Mouse (Mus musculus) limb, embryonic 15.5 days (tissue): ENCODE data around the gene Itpr1. TPM values are rescaled to one million over a fixed set of nuclear protein-coding genes. Genes with fewer than 3 reads are reported as not detected.

ENCODE experiments used
- ATAC-seq: fragments of 200-750 bp; cut with Nextera tagmentation; 2 replicates; pipeline ENCODE4 v1.8.0; 2017; ENCODE audit warnings: low read depth, moderate TSS enrichment; ENCODE audit not compliant: insufficient number of reproducible peaks, low FRiP score, low TSS enrichment
- H3K27ac ChIP-seq: fragments of 300-500 bp; sonication (generic); 2 replicates; pipeline ENCODE4 v1.5.1; 2015; ENCODE audit warnings: moderate library complexity, mild to moderate bottlenecking, inconsistent platforms
- H3K27me3 ChIP-seq: fragments of 300-500 bp; sonication (generic); 2 replicates; pipeline ENCODE4 v1.6.1; 2015; ENCODE audit warnings: inconsistent platforms
- H3K36me3 ChIP-seq: fragments of 300-500 bp; sonication (generic); 2 replicates; pipeline ENCODE4 v1.6.1; 2015; ENCODE audit warnings: inconsistent platforms
- H3K4me1 ChIP-seq: fragments of 300-500 bp; sonication (generic); 2 replicates; pipeline ENCODE4 v1.6.1; 2015; ENCODE audit warnings: inconsistent platforms
- H3K4me2 ChIP-seq: fragments of 300-500 bp; sonication (generic); 2 replicates; pipeline ENCODE4 v1.6.1; 2015; ENCODE audit warnings: mild to moderate bottlenecking, inconsistent platforms
- H3K4me3 ChIP-seq: fragments of 300-500 bp; sonication (generic); 2 replicates; pipeline ENCODE4 v1.5.1; 2015; ENCODE audit warnings: mild to moderate bottlenecking, inconsistent platforms
- H3K9ac ChIP-seq: fragments of 300-500 bp; sonication (generic); 2 replicates; pipeline ENCODE4 v1.6.1; 2015; ENCODE audit warnings: inconsistent platforms
- H3K9me3 ChIP-seq: fragments of 300-500 bp; sonication (generic); 2 replicates; pipeline ENCODE4 v1.6.1; 2016; ENCODE audit warnings: inconsistent platforms
- WGBS: fragments of 180-500 bp; shearing (Covaris S2); methylation state at CpG from one replicate; pipeline ENCODE4 v1.1.7; 2015; 5-methylcytosine and 5-hydroxymethylcytosine counted together
- polyA plus RNA-seq: library from polyadenylated mRNA; unstranded; fragments of >200 nt; fragmentation: Nextera tagmentation; extraction: Ambion mirVana; gene quantifications from 2 replicates; pipeline ENCODE4 v1.2.1, GENCODE M21; 2015

The Itpr1 gene
- polyA plus RNA-seq, 1 experiment from 2014 or later = 9.0 TPM

- no peak overlapping the region for H3K9ac ChIP-seq
- no peak overlapping the region for H3K4me2 ChIP-seq
- H3K4me1 ChIP-seq = no peaks in the 10 kb centered on the region
- WGBS = 80% methylated on average over 3 of the region's 3 CpGs
- no peaks in the 10 kb centered on the region for H3K9me3 ChIP-seq
- ATAC-seq = no peak
- no peak overlapping the region for H3K27ac ChIP-seq
- no peaks in the 10 kb centered on the region for H3K27me3 ChIP-seq
- H3K4me3 ChIP-seq = no peak overlapping the region
- peaks cover 35% of the 10 kb centered on the region for H3K36me3 ChIP-seq
Measured at GRCm38 (mm10) chr6:108379041-108379440, 166.1 kb downstream of the Itpr1 start.

DNA sequence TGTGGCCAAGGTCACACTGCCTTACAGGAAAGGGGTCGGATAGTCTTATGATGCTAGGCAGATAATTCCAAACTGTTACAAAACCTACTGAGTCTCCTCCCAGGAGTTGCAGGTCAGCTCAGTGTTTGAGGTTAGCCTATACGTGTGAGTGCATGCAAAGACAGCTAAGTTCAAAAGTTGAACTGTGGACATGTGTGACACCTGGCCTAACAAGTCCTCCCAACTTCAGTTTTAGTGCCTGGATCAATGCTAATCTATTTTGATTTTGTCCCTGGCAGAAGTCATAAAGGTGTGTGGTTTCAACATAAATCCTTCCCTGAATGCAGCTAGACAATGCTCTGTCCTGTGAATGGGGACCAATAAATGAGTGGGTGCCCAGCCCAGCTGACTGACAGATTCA is 167.3 kb downstream of the Itpr1 start:
- H3K9ac ChIP-seq = no peak overlapping the region
- no peak overlapping the region for H3K4me2 ChIP-seq
- H3K4me3 ChIP-seq = no peak overlapping the region
- no peak for ATAC-seq
- no peaks in the 10 kb centered on the region for H3K9me3 ChIP-seq
- WGBS = 69% methylated on average over 2 of the region's 2 CpGs
- H3K36me3 ChIP-seq = peaks cover 35% of the 10 kb centered on the region
- H3K4me1 ChIP-seq = no peaks in the 10 kb centered on the region
- no peak overlapping the region for H3K27ac ChIP-seq
- H3K27me3 ChIP-seq = no peaks in the 10 kb centered on the region

DNA sequence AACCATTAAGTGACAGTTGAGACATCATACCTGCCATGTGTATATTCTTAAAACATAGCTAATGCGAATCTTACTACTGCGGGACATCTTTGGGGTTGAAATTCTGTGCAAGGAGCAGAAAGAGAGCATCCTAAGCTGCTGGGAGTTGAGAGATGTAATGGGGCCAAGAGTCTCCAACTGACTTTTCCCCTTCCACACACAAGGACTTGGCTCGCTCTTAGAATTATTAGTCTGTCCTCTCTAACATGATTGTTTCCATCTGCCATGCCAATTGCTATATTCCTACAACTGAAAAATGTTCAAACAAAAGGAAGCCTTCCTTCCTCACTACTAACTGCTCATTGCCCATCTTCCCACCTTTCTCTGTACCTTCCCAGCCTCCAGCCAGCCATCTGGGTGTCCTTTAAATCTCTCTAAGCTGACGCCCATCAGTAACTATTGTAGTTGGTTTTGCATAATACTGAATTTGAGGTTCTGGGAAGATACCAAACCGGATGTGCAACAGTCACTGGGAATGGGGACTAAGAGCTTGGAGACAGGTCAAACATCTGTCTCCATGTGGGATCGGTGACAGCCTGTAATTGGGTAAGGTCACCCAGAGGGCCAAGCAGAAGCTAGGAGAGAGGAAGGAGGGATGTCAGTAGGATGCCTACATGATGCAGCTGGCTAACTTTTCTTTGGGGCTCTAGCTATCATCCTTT is 177.9 kb downstream of the Itpr1 start:
- ATAC-seq = no peak
- H3K4me2 ChIP-seq = no peak overlapping the region
- H3K36me3 ChIP-seq = peaks cover 30% of the 10 kb centered on the region
- no peaks in the 10 kb centered on the region for H3K27me3 ChIP-seq
- 79% methylated on average over 6 of the region's 6 CpGs for WGBS
- no peak overlapping the region for H3K4me3 ChIP-seq
- H3K9me3 ChIP-seq = no peaks in the 10 kb centered on the region
- H3K27ac ChIP-seq = no peak overlapping the region
- no peak overlapping the region for H3K9ac ChIP-seq
- no peaks in the 10 kb centered on the region for H3K4me1 ChIP-seq

GRCm38 (mm10) chr6:108393131-108393530 is 180.2 kb downstream of the Itpr1 start:
- Histone ChIP-seq H3K27me3 (no peaks in the 10 kb centered on the region), H3K36me3 (peaks cover 34% of the 10 kb centered on the region), H3K4me2 (no peak overlapping the region), H3K4me3 (no peak overlapping the region), H3K4me1 (no peaks in the 10 kb centered on the region), H3K9ac (no peak overlapping the region), H3K27ac (no peak overlapping the region), H3K9me3 (no peaks in the 10 kb centered on the region)
- no peak for ATAC-seq
- WGBS = 62% methylated on average over 8 of the region's 8 CpGs

DNA sequence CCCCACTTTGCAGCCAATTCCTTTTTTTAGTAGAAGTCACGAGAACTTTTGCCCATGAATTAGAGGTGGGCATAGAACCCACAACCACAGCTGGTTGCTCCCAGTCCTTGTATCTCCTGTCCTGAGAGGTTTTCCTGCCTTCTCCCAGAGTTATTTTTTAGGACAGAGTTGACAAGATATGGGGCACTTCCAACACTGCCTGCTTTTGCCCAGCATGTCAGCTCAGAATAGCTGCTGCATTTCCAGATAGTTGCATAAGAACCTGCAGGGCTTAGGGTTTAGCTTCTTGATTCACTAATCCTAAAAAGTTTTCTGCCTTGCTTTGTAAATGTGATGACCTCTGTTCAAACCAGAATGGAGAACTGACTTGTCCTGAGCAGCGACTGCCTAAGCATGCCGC is 185.1 kb downstream of the Itpr1 start:
- H3K4me3 ChIP-seq = no peak overlapping the region
- no peak overlapping the region for H3K27ac ChIP-seq
- ATAC-seq = no peak
- no peaks in the 10 kb centered on the region for H3K4me1 ChIP-seq
- no peaks in the 10 kb centered on the region for H3K27me3 ChIP-seq
- no peaks in the 10 kb centered on the region for H3K9me3 ChIP-seq
- peaks cover 41% of the 10 kb centered on the region for H3K36me3 ChIP-seq
- H3K4me2 ChIP-seq = no peak overlapping the region
- 90% methylated on average over 3 of the region's 3 CpGs for WGBS
- no peak overlapping the region for H3K9ac ChIP-seq

DNA sequence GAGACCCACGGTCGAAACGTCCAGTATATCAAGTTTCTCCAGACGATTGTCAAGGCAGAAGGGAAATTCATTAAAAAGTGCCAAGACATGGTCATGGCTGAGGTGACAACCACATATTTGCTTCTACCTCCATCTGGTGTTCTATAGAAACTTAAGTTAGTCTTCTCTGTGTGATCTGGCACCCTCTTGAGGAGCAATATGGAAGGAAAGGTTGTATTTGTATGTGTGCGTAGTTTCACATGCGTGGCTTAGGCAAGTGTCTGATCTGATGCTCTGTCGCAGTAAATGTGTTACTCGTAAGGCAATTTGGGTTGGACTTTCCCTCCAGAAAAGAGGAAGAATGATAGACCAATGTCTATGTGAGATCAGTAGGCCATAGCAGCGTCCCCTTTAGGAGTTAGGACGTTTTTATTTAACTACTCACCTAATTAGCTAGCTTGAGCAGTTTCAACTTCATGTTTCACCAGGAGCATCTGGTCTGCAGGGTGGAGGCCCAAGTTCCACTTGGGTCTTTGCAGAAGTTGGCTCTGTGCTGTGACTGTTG is 188.6 kb downstream of the Itpr1 start:
- no peak for ATAC-seq
- WGBS = 83% methylated on average over 10 of the region's 10 CpGs

GRCm38 (mm10) chr6:108404736-108405135 is 191.8 kb downstream of the Itpr1 start:
- WGBS = 87% methylated on average over 8 of the region's 8 CpGs
- Histone ChIP-seq H3K36me3 (peaks cover 40% of the 10 kb centered on the region), H3K27ac (no peak overlapping the region), H3K9me3 (no peaks in the 10 kb centered on the region), H3K27me3 (no peaks in the 10 kb centered on the region), H3K9ac (no peak overlapping the region), H3K4me2 (no peak overlapping the region), H3K4me3 (no peak overlapping the region), H3K4me1 (no peaks in the 10 kb centered on the region)
- ATAC-seq = no peak

More for the DNA sequence above, 188.6 kb downstream of the Itpr1 start:
- Histone ChIP-seq H3K4me2 (no peak overlapping the region), H3K27me3 (no peaks in the 10 kb centered on the region), H3K4me1 (no peaks in the 10 kb centered on the region), H3K36me3 (peaks cover 47% of the 10 kb centered on the region), H3K9ac (no peak overlapping the region), H3K4me3 (no peak overlapping the region), H3K27ac (no peak overlapping the region), H3K9me3 (no peaks in the 10 kb centered on the region)

DNA sequence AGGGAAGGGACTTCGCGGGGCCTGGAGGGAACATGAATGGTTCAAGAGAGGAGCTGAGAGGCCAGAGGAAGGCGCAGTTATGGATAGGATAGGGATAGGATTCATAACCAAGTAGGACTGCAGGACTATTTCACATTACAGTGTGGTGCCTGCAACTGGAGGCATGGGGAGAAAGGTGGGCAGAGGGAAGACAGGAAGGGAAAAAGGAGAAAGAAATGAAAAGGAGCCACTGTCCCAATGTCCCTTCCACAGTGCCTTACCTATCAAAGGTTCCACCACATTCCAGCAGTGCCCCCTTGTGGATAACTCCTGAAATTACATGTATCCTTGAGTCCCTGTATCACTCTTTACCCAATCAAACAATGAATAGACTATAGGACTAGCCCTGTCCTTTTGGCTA is 195.2 kb downstream of the Itpr1 start:
- H3K9ac ChIP-seq = no peak overlapping the region
- H3K27me3 ChIP-seq = no peaks in the 10 kb centered on the region
- H3K4me3 ChIP-seq = no peak overlapping the region
- H3K4me1 ChIP-seq = no peaks in the 10 kb centered on the region
- no peaks in the 10 kb centered on the region for H3K9me3 ChIP-seq
- peaks cover 39% of the 10 kb centered on the region for H3K36me3 ChIP-seq
- H3K27ac ChIP-seq = no peak overlapping the region
- H3K4me2 ChIP-seq = no peak overlapping the region
- ATAC-seq = no peak
- 90% methylated on average over 3 of the region's 3 CpGs for WGBS

- no peaks in the 10 kb centered on the region for H3K9me3 ChIP-seq
- H3K9ac ChIP-seq = no peak overlapping the region
- no peak overlapping the region for H3K4me3 ChIP-seq
- no peak for ATAC-seq
- no peak overlapping the region for H3K27ac ChIP-seq
- no peak overlapping the region for H3K4me2 ChIP-seq
- no peaks in the 10 kb centered on the region for H3K27me3 ChIP-seq
- 97% methylated on average over 5 of the region's 5 CpGs for WGBS
- H3K4me1 ChIP-seq = no peaks in the 10 kb centered on the region
- peaks cover 34% of the 10 kb centered on the region for H3K36me3 ChIP-seq
Measured at GRCm38 (mm10) chr6:108408726-108409125, 195.8 kb downstream of the Itpr1 start.

DNA sequence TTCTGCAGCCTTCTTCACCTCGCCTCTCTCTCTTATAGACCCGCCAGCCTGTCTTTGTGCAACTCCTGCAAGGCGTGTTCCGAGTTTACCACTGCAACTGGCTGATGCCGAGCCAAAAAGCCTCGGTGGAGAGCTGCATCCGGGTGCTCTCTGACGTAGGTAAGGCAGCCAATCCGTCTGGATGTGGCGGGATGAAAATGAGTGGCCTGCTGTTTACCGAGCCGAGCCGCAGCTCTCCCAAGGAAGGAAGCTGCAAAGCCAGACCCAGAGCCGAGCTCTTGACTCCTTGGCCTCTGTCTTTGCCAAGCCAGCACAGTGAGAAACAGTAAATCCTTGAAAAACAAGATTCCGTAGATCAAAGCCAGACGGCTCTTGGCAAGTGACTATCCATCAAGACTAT is 197.9 kb downstream of the Itpr1 start:
- H3K27me3 ChIP-seq = no peaks in the 10 kb centered on the region
- no peak overlapping the region for H3K4me3 ChIP-seq
- no peak overlapping the region for H3K4me2 ChIP-seq
- H3K9me3 ChIP-seq = no peaks in the 10 kb centered on the region
- no peak overlapping the region for H3K9ac ChIP-seq
- no peak overlapping the region for H3K27ac ChIP-seq
- H3K36me3 ChIP-seq = peaks cover 33% of the 10 kb centered on the region
- WGBS = 61% methylated on average over 16 of the region's 16 CpGs
- no peaks in the 10 kb centered on the region for H3K4me1 ChIP-seq
- no peak for ATAC-seq

DNA sequence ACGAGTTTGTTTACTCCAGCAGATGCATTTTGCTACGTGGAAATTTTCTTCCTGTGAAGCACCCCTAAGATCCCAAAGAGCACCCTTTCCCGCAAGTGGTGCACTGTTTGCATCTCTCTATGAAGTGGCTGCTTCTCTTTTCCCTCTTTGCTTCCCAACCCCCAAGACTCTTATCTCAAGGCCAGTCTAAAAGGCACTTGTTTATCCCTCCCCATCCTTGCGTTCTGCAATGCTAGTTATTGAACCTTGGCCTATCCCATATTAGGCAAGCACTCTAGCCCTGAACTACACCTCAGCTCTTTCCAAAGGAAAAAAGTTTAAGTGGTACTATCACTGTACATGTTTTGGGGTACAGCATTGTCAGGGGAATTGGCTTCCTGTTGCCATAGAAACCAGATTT is 198.3 kb downstream of the Itpr1 start:
- Histone ChIP-seq H3K4me3 (no peak overlapping the region), H3K36me3 (peaks cover 28% of the 10 kb centered on the region), H3K9me3 (no peaks in the 10 kb centered on the region), H3K9ac (no peak overlapping the region), H3K4me2 (no peak overlapping the region), H3K4me1 (no peaks in the 10 kb centered on the region), H3K27me3 (no peaks in the 10 kb centered on the region), H3K27ac (no peak overlapping the region)
- no peak for ATAC-seq
- WGBS = 71% methylated on average over 4 of the region's 4 CpGs

DNA sequence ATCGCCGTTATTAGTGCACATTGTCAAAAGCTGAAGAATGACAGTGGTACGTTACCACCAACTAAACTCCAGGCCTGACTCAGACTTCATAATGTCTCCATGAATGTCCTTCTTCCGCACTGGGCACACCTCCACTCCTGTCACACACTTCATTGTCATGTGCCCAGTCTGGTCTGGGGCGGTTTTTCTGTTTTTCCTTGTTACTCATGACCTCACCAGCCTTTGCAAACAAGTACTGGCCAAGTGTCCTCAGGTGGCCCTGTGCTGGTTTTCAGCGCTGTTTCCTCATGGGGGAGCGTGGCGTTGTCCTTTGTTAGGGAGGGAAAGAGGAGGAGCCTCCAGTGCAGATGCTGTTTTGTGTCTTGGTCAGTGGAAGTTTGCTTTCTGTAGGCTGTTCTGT is 200.1 kb downstream of the Itpr1 start:
- no peaks in the 10 kb centered on the region for H3K27me3 ChIP-seq
- H3K4me3 ChIP-seq = no peak overlapping the region
- ATAC-seq = no peak
- no peak overlapping the region for H3K4me2 ChIP-seq
- no peak overlapping the region for H3K9ac ChIP-seq
- H3K4me1 ChIP-seq = no peaks in the 10 kb centered on the region
- peaks cover 23% of the 10 kb centered on the region for H3K36me3 ChIP-seq
- H3K9me3 ChIP-seq = no peaks in the 10 kb centered on the region
- no peak overlapping the region for H3K27ac ChIP-seq
- WGBS = 91% methylated on average over 8 of the region's 8 CpGs

- no peaks in the 10 kb centered on the region for H3K27me3 ChIP-seq
Measured at GRCm38 (mm10) chr6:108413593-108413992, 200.7 kb downstream of the Itpr1 start.

More at GRCm38 (mm10) chr6:108413593-108413992, 200.7 kb downstream of the Itpr1 start:
- Histone ChIP-seq H3K36me3 (peaks cover 23% of the 10 kb centered on the region), H3K27ac (no peak overlapping the region), H3K9me3 (no peaks in the 10 kb centered on the region), H3K4me2 (no peak overlapping the region), H3K9ac (no peak overlapping the region), H3K4me3 (no peak overlapping the region), H3K4me1 (no peaks in the 10 kb centered on the region)
- WGBS = 96% methylated on average over 9 of the region's 9 CpGs
- no peak for ATAC-seq
